Mouse (Mus musculus) cerebellum, postnatal 36 days (tissue): Measurements from ENCODE around the gene Ssx2ip.
A peak's percentile ranks its signal among the peaks of the same experiment; 100 is the strongest.

Experiments used
- DNase-seq, 2 experiments: peaks; one replicate each; pipeline ENCODE4 v3.0.0; 2021 to 2022; ENCODE audit warnings: mixed read lengths in 2 of 2

Gene Ssx2ip

GRCm38 (mm10) chr3:146440422-146440821, 36.0 kb downstream of the Ssx2ip start:
- DNase-seq, result no peak

GRCm38 (mm10) chr3:146442484-146442883, 38.0 kb downstream of the Ssx2ip start:
- no peak for DNase-seq

- DNase-seq, result no peak
Measured at GRCm38 (mm10) chr3:146442936-146443335, 38.5 kb downstream of the Ssx2ip start.

- no peak for DNase-seq
Measured at GRCm38 (mm10) chr3:146443380-146443779, 38.9 kb downstream of the Ssx2ip start.

GRCm38 (mm10) chr3:146444880-146445279, 40.4 kb downstream of the Ssx2ip start:
- no peak for DNase-seq

GRCm38 (mm10) chr3:146447156-146447555, 42.7 kb downstream of the Ssx2ip start:
- DNase-seq, result no peak

- no peak for DNase-seq
Measured at GRCm38 (mm10) chr3:146447598-146447997, 43.2 kb downstream of the Ssx2ip start.

GRCm38 (mm10) chr3:146448372-146448771, 43.9 kb downstream of the Ssx2ip start:
- DNase-seq, result no peak

GRCm38 (mm10) chr3:146448969-146449368, 44.5 kb downstream of the Ssx2ip start:
- DNase-seq, result no peak

- DNase-seq, result no peak
Measured at GRCm38 (mm10) chr3:146449745-146450250, 45.4 kb downstream of the Ssx2ip start, which contains the start of gene Ctbs. Gene Ctbs (plus strand): TSS chr3:146449795.

GRCm38 (mm10) chr3:146450371-146450841, 46.0 kb downstream of the Ssx2ip start:
- peak; percentile 82 to 86 for DNase-seq

- DNase-seq, result no peak
Measured at GRCm38 (mm10) chr3:146451375-146451774, 46.9 kb downstream of the Ssx2ip start.

- DNase-seq, result no peak
Measured at GRCm38 (mm10) chr3:146462939-146463338, 58.5 kb downstream of the Ssx2ip start.

GRCm38 (mm10) chr3:146469226-146469625, 64.8 kb downstream of the Ssx2ip start:
- no peak for DNase-seq

GRCm38 (mm10) chr3:146472657-146473056, 68.2 kb downstream of the Ssx2ip start:
- DNase-seq, result no peak

GRCm38 (mm10) chr3:146473741-146474140, 69.3 kb downstream of the Ssx2ip start:
- no peak for DNase-seq

GRCm38 (mm10) chr3:146474428-146474827, 70.0 kb downstream of the Ssx2ip start:
- no peak for DNase-seq

- DNase-seq, result no peak
Measured at GRCm38 (mm10) chr3:146482044-146482443, 77.6 kb downstream of the Ssx2ip start.

- DNase-seq, result no peak
Measured at GRCm38 (mm10) chr3:146486464-146486863, 82.0 kb downstream of the Ssx2ip start.
